In genomic region chr4:41754797-41755337, GRCm38 (mm10) we compare ENCODE assay signal across 8 mouse cellular contexts. TPM values are rescaled to one million over a fixed set of nuclear protein-coding genes. Genes with fewer than 3 reads are reported as not detected.
DNase-seq lines count a peak whose midpoint lies in the region; ATAC-seq and TF ChIP-seq lines count a peak whose summit lies in the region.

Gene Galt, plus strand, starts transcription at chr4:41755228.

- peaks cover 5% of the 10 kb centered on the region; the same call in 1 of the 2 replicates for H3K36me3 ChIP-seq in heart, embryonic 11.5 days (ENCODE audit: control insufficient read depth, insufficient read depth, low read length)
- peaks cover 7% of the 10 kb centered on the region for H3K36me3 ChIP-seq in midbrain, embryonic 13.5 days

- peak within 1 kb of the TSS; percentile 90 for H3K4me3 ChIP-seq in cerebellum, adult 2 months (replicated peaks; ENCODE audit: insufficient read depth, low read depth, low read length)
- H3K4me3 ChIP-seq in cortical plate, adult 2 months (ENCODE audit: insufficient read depth, low read length) = peak within 1 kb of the TSS; percentile 67
- peak within 1 kb of the TSS; percentile 77 for H3K4me3 ChIP-seq in heart, embryonic 11.5 days (ENCODE audit: low read depth, low read length)
- peak within 1 kb of the TSS; percentile 97 for H3K4me3 ChIP-seq in left cerebral cortex, adult 2 months
- H3K4me3 ChIP-seq in midbrain, embryonic 13.5 days (replicated peaks) = peak within 1 kb of the TSS; percentile 77

- ATAC-seq in CD4-positive, CD25-positive, alpha-beta regulatory T cell, adult 4 months = peak; percentile 59
- peak; percentile 41; the same call in 1 of the 2 replicates for ATAC-seq in heart, embryonic 11.5 days (replicated peaks; ENCODE audit: insufficient number of reproducible peaks, low FRiP score, low TSS enrichment)
- peak; percentile 68 for ATAC-seq in midbrain, embryonic 13.5 days

- TF ChIP-seq POLR2A in cerebellum, adult 2 months (IDR thresholded peaks at IDR 0.05; ENCODE audit: borderline replicate concordance, insufficient read depth, low read length) = peak; percentile 36; the same call in 1 of the 2 replicates
- TF ChIP-seq POLR2A in cortical plate, adult 2 months (IDR thresholded peaks at IDR 0.05; ENCODE audit: extremely low read depth, insufficient read depth, low read length) = 0 out of 2 replicates have a peak, but pooled peaks have one; percentile 44

- no peaks in the 10 kb centered on the region for H3K27me3 ChIP-seq in cerebellum, adult 2 months (ENCODE audit: control insufficient read depth, insufficient read depth, low read length)
- H3K27me3 ChIP-seq in heart, embryonic 11.5 days (ENCODE audit: control insufficient read depth, insufficient read depth, low read length) = no peaks in the 10 kb centered on the region
- H3K27me3 ChIP-seq in midbrain, embryonic 13.5 days = no peaks in the 10 kb centered on the region

- H3K27ac ChIP-seq in cerebellum, adult 2 months (ENCODE audit: insufficient read depth, low read length) = peak within 1 kb of the TSS; percentile 93
- peak within 1 kb of the TSS; percentile 90 for H3K27ac ChIP-seq in cortical plate, adult 2 months (ENCODE audit: insufficient read depth, low read length)
- peak within 1 kb of the TSS; percentile 85 for H3K27ac ChIP-seq in heart, embryonic 11.5 days (ENCODE audit: low read depth, low read length)
- H3K27ac ChIP-seq in left cerebral cortex, adult 2 months = peak within 1 kb of the TSS; percentile 97
- peak within 1 kb of the TSS; percentile 77 for H3K27ac ChIP-seq in midbrain, embryonic 13.5 days

- no peak for TF ChIP-seq CTCF in cerebellum, adult 2 months (IDR thresholded peaks at IDR 0.05; ENCODE audit: borderline replicate concordance, insufficient read depth, low read depth, low read length)
- no peak for TF ChIP-seq CTCF in cortical plate, adult 2 months (IDR thresholded peaks at IDR 0.05; ENCODE audit: extremely low read depth, insufficient read depth, low read length)
- TF ChIP-seq CTCF in left cerebral cortex, adult 2 months (IDR thresholded peaks at IDR 0.05) = no peak

- no peaks in the 10 kb centered on the region for H3K9me3 ChIP-seq in heart, embryonic 11.5 days (replicated peaks; ENCODE audit: control insufficient read depth, low read length)
- H3K9me3 ChIP-seq in midbrain, embryonic 13.5 days = no peaks in the 10 kb centered on the region

- peak within 1 kb of the TSS; percentile 90 for H3K4me2 ChIP-seq in heart, embryonic 11.5 days
- H3K4me2 ChIP-seq in midbrain, embryonic 13.5 days (replicated peaks) = peak within 1 kb of the TSS; percentile 93

- peak within 1 kb of the TSS; percentile 94 for H3K9ac ChIP-seq in heart, embryonic 11.5 days (ENCODE audit: low read depth, low read length)
- H3K9ac ChIP-seq in midbrain, embryonic 13.5 days (replicated peaks) = peak within 1 kb of the TSS; percentile 76

- peaks cover 20% of the 10 kb centered on the region for H3K4me1 ChIP-seq in cerebellum, adult 2 months (ENCODE audit: control insufficient read depth, insufficient read depth, low read length)
- H3K4me1 ChIP-seq in cortical plate, adult 2 months (ENCODE audit: control insufficient read depth, insufficient read depth, low read length) = peaks cover 10% of the 10 kb centered on the region
- peaks cover 25% of the 10 kb centered on the region for H3K4me1 ChIP-seq in heart, embryonic 11.5 days (ENCODE audit: control insufficient read depth, insufficient read depth, low read length)
- peaks cover 20% of the 10 kb centered on the region for H3K4me1 ChIP-seq in midbrain, embryonic 13.5 days (replicated peaks)

- peak in 1 of 2 experiments; percentile 88 for DNase-seq in cerebellum, adult 2 months
- no peak for DNase-seq in cerebellum, adult 8-10 months
- no peak for DNase-seq in left cerebral cortex, adult 2 months (ENCODE audit: extremely low spot score in 1 of 2, low spot score in 2 of 2)
- no peak for DNase-seq in right cerebral cortex, postnatal 14 days

- intact Hi-C loops in left cerebral cortex, adult 2 months (cut with DNase I) = loop anchor here (2.0 kb wide), 1 partner anchor 14 kb away; no protein-coding TSS in a partner anchor

- WGBS in cerebellum, adult 2 months = 10% methylated on average over 14 of the region's 14 CpGs
- 12% methylated on average over 14 of the region's 14 CpGs for WGBS in heart, embryonic 11.5 days (ENCODE audit: insufficient replicate concordance)
- WGBS in midbrain, embryonic 13.5 days = 14% methylated on average over 14 of the region's 14 CpGs

RNA-seq across cellular contexts. Expression of gene Galt, which starts in this region (rescaled TPM):
- polyA plus RNA-seq in cerebellum, adult 2 months (2012; rRNA removed) = 196 and 206 TPM in 2 replicates
- 100 to 1,000 TPM in 1 of 2 experiments, 10 to 100 TPM in 1; 70.1 to 104 TPM for polyA plus RNA-seq in CD4-positive, CD25-positive, alpha-beta regulatory T cell, adult 4 months (2017; shearing (Covaris generic))
- polyA plus RNA-seq in cortical plate, adult 2 months (2012; rRNA removed) = 269 and 276 TPM in 2 replicates
- 63.1 and 65.1 TPM in 2 replicates for polyA plus RNA-seq in heart, embryonic 11.5 days (2014; fragmentation: Nextera tagmentation; extraction: Ambion mirVana)
- 10 to 100 TPM; 85.8 to 88.5 TPM for total RNA-seq in left cerebral cortex, adult 2 months (2021)
- 29.7 and 30.0 TPM in 2 replicates for polyA plus RNA-seq in midbrain, embryonic 13.5 days (2015; fragmentation: Nextera tagmentation; extraction: Ambion mirVana)
